Mouse (Mus musculus) left cerebral cortex, adult 2 months (tissue): Measurements from ENCODE around the gene Dgkh. TPM values are rescaled to one million over a fixed set of nuclear protein-coding genes. Genes with fewer than 3 reads are reported as not detected.

Experiments
- DNase-seq, 2 experiments: peaks; one replicate each; pipeline ENCODE4 v3.0.0; 2021 to 2022; ENCODE audit warnings: low spot score in 2 of 2, mixed read lengths in 1 of 2; ENCODE audit errors: extremely low spot score in 1 of 2
- H3K27ac ChIP-seq: fragments of 200-600 bp; 2 replicates; pipeline ENCODE4 v1.8.1; 2022
- H3K4me3 ChIP-seq: fragments of 200-600 bp; 2 replicates; pipeline ENCODE4 v1.8.1; 2022
- CTCF ChIP-seq: fragments of 200-600 bp; IDR thresholded peaks from 2 replicates; pipeline ENCODE4 v1.8.1; 2022; ENCODE audit warnings: antibody characterized with exemption, mild to moderate bottlenecking, moderate library complexity
- intact Hi-C: fragments of 180-260 bp; cut with DNase I; formaldehyde crosslinking; loops from one replicate; pipeline ENCODE4 v1.15.1; 2025
- total RNA-seq, 2 experiments: library from RNA; stranded (reverse); gene quantifications; 2 replicates each; pipeline ENCODE4 v1.2.3; 2021

Gene Dgkh
- total RNA-seq, 2 experiments from 2014 or later: 77.3 to 77.8 TPM

DNA sequence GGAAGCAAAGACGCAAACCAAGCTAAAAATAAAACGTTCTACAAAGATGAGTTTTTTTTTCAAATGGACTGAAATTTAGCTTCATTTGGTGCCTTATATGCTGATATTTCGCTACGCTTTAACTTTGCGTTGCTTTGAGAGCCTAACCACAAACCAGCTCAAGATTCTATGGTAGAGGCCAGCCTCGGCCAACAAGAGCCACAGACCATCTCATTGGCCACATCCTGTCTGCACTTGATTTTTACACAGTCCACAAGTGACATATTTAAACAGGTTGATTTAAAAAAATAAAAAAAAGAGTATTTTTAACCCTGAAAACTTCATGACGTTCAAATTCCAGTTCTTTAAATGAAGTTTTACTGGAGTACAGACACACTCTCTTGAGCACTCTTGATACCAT, 16.5 kb downstream of the Dgkh start:
- Histone ChIP-seq H3K4me3 (no peak overlapping the region), H3K27ac (no peak overlapping the region)
- intact Hi-C loops: no loop called here
- no peak for DNase-seq
- TF ChIP-seq CTCF: no peak

DNA sequence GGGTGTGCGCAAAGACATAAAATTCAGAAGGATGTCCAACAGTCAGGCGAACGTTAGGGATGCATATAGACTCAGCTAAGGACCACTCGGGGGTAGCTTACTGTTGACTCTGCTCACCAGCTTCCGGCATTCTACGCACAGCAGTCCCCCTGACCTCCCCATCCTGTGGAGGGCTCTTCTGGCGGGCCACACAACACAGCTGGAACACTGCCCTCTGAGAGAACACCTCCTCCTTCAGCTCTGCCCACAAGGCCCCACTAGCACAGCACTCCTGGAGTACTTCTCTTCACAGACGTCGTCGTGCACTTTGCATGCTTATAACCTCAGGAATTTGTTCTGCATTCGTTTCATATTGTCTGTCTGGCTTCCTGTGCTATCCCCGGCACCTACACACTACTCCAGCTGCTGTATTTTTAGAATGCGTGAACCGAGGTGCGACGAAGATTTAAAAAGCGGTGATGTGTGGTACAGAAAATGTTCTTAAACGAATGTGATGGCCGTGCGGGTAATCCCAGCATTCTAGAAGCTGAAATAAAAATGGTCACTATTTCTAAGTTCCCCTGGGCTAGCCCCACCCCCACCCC, 19.9 kb downstream of the Dgkh start:
- intact Hi-C loops: loop anchor here (5.0 kb wide), 1 partner anchor 35 kb away; no protein-coding TSS in a partner anchor
- no peak for TF ChIP-seq CTCF
- Histone ChIP-seq H3K4me3 (no peak overlapping the region), H3K27ac (no peak overlapping the region)
- peak in 1 of 2 experiments; percentile 46 for DNase-seq

DNA sequence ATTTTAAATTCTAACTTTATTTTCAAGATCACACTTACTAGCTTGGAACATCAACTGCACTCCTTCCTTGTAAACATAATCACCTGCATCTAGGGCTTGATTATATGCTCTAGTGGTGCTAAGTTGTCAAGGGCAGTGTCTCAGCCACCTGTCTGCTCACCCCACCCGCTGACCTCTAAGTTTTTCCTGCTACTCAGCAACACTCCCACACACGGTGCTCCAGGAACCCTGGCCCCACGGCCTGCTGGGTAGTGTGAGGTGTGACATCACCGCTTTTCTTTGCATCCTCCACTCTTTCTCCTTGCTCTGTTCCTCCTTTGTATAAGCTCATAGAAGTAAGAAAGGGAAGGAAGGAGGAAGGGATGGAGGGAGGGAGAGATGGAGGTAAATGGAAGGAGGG, 21.9 kb downstream of the Dgkh start:
- Histone ChIP-seq H3K27ac (no peak overlapping the region), H3K4me3 (no peak overlapping the region)
- intact Hi-C loops: loop anchor here (5.0 kb wide), 1 partner anchor 33 kb away; no protein-coding TSS in a partner anchor
- no peak for DNase-seq
- no peak for TF ChIP-seq CTCF

DNA sequence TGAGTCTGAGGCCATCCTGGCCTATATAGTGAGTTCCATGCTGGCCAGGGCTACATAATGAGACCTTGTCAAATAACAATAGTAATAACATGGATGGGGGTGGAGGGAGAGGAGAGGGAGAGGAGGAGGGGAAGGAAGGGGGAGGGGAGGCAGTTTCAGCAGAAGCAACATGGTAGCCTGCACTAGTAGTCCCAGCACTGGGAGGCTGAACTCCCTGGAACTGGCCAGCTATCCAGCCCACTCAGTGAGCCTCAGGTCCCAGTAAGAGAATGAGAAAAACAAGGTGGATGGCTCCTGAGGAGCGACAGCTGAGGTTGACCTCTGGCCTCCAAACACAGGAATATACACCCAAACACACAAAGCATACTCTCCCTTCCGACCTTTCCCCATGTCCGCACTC, 27.0 kb downstream of the Dgkh start:
- Histone ChIP-seq H3K27ac (no peak overlapping the region), H3K4me3 (no peak overlapping the region)
- TF ChIP-seq CTCF: no peak
- intact Hi-C loops: no loop called here
- DNase-seq: no peak

DNA sequence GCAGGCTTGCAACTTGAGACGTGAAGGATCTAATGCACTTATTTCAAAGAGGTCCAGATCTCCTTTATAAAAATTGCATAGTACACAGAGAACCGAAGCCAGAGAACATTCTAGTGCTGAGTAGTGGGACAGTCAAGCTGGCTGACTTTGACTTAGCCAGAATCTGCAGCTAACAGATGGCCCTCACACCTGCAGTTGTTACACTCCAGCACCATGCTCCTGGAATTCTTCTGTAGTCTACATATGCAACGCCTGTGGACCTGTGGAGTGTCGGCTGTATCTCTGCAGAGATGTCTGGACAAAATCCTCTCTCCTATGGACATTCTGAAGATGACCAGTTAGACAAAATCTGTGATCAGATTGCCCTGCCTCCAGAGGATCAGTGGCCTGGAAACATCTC, 28.6 kb downstream of the Dgkh start:
- no peak overlapping the region for H3K4me3 ChIP-seq
- intact Hi-C loops: no loop called here
- no peak for TF ChIP-seq CTCF
- no peak overlapping the region for H3K27ac ChIP-seq
- DNase-seq: no peak

DNA sequence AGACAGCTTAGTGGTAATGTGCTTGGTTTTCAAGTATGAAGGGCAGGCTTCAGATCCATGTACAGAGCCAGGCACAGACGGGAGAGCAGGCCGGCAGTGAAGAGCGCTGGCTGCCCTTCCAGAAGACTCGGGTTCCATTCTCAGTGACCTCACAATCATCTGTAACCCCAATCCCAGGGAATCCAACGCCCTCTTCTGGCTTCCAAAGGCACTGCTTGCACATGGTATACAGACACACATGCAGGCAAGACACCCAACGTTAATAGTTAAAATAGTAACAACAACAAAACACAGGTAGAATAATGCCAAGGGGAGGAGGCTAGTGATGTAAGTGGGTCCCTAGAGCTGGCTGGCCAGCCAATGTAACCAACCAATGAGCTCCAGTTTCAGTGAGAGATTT, 29.2 kb downstream of the Dgkh start:
- intact Hi-C loops: no loop called here
- no peak; the same call in 1 of the 2 replicates for TF ChIP-seq CTCF
- no peak overlapping the region for H3K4me3 ChIP-seq
- no peak overlapping the region for H3K27ac ChIP-seq
- no peak for DNase-seq

DNA sequence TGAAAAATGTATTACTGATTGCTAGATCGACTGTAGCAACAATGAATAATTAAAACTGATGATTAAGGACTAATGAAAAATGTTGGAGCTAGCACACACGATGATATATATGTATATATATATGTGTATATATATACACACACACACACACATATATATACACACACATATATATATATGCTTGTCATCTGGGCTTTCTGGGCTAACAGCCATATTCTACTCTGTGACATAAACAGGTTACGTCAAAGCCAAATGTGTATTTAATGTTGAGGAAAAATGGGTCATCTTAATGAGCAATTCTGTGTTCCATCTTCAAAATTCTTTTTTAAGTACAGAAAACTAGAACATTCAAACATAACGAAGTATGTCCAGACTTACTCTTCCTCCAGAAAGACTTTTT, 30.5 kb downstream of the Dgkh start:
- Histone ChIP-seq H3K4me3 (no peak overlapping the region), H3K27ac (no peak overlapping the region; the same call in 1 of the 2 replicates)
- intact Hi-C loops: no loop called here
- no peak for DNase-seq
- no peak for TF ChIP-seq CTCF

DNA sequence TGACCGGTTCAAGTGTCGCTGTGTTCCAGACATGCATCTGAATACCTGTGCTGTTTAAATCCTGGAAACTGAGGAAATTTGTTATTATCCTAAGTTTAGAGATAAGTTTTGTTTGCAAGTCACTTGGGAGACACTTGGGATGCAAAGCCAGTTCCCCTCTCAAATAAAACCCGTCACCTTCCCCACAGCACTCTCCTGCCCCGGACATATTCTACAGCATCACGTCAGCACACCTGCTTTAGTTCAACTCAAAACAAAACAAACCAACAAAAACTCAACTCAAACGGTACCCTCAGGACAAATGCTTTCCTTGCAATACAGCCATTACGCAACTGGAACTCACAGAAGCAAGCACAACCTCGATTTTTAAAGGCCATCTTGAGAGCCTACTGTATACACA, 31.1 kb downstream of the Dgkh start:
- DNase-seq: no peak
- intact Hi-C loops: no loop called here
- peak overlapping the region; percentile 28; the same call in 1 of the 2 replicates for H3K27ac ChIP-seq
- H3K4me3 ChIP-seq: no peak overlapping the region
- TF ChIP-seq CTCF: no peak

DNA sequence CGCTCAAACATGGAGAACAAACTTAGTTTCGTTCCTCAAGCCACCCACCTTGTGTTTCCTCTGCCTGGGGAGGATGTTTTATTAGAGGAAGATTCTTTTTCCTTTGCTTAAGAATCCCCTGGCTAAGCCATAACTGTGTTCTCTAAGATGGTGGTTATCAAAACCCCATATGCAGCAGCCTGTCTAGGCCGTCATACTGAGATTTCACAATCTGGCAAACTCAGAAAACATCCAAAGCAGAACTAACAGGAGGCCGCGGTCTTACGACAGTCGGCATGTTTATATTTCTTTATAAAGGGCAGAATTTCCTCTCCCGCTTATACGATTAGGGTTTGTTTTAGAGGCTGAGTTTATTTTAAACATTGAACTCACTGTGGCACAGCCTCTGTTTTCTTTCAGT, 31.5 kb downstream of the Dgkh start:
- Histone ChIP-seq H3K27ac (peak overlapping the region; percentile 32; the same call in 1 of the 2 replicates), H3K4me3 (no peak overlapping the region)
- no peak for DNase-seq
- intact Hi-C loops: no loop called here
- TF ChIP-seq CTCF: no peak

DNA sequence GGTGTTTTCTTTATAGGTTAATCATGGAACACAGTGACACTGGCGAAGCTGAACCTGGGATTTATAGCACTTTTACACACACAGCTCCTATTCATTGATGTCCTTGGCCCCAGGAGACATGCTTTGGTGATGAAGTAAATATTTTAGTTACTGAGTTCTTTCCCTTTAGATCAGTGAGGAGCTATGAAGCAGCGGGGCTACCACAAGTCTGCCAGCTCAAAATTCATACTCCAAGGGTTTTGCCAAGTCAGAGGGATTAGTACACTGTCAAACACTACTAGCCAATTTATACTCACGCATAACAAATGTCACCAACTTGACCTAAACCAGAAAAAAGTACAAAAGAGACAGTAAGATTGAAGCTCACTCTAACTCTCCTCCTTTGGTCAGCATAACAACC, 32.9 kb downstream of the Dgkh start:
- Histone ChIP-seq H3K27ac (no peak overlapping the region), H3K4me3 (no peak overlapping the region)
- no peak for DNase-seq
- intact Hi-C loops: loop anchor here (2.0 kb wide), 1 partner anchor 21 kb away; no protein-coding TSS in a partner anchor
- TF ChIP-seq CTCF: no peak

DNA sequence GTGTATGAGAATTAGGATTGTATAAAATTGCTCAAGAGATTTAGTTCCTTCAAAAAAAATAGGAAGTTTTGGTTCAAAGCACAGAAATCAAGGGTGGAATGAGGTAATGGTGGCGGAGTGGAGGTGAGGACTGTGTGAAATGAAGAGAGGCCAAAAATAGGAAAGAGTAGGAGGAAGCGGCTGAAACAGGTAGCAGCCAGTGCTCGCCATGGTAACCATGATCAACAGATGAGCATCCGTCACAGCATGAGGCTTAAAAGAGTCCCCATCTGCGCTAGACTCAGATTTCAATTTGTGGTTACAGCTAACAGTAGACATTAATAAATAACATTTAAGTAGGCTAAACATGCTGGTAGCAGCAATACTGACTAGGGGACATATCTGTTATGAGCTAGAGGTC, 33.4 kb downstream of the Dgkh start:
- TF ChIP-seq CTCF: no peak
- intact Hi-C loops: loop anchor here (2.0 kb wide), 1 partner anchor 20 kb away; no protein-coding TSS in a partner anchor
- DNase-seq: peak in 1 of 2 experiments; percentile 41
- Histone ChIP-seq H3K27ac (no peak overlapping the region), H3K4me3 (no peak overlapping the region)

DNA sequence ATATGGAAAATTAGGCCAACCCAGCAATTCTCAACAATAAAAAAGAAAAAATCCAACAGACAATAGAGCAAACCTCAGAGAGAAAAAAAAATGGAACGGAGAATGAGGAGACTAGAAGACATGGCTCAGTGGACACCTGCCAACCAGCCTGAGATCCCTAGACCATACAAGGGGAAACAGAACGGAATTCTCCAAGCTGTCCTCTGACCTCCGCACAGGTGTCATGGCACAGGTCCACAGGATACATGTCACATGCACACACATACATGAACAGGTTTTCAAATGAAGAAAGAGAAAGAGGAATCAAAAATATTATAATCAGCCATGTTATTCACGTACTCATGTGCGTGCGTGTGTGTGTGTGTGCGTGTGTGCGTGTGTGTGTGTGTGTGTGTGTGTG, 38.5 kb downstream of the Dgkh start:
- intact Hi-C loops: no loop called here
- H3K27ac ChIP-seq: no peak overlapping the region
- no peak for TF ChIP-seq CTCF
- DNase-seq: no peak
- H3K4me3 ChIP-seq: no peak overlapping the region

DNA sequence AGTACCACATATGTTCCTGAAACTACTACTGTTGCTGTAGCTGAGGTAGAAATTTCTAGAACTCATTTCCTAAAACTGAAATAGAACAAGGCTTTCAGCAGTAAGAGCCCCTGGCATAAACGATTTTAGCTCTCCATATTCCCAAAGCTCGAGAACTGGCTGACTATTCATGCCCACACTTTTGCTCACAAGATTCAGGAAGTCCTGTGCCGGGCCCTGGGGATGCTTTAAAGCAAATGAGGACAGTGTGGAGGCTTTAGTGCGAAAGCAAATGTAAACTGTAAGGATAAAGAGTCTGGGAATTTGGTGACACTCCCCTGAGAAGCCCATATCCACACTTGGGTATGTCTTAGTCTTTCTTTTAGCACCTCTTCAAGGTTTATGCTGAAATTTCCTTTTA, 40.0 kb downstream of the Dgkh start:
- no peak for TF ChIP-seq CTCF
- no peak overlapping the region for H3K4me3 ChIP-seq
- intact Hi-C loops: no loop called here
- 0 out of 2 replicates have a peak overlapping the region, but pooled peaks have one; percentile 44 for H3K27ac ChIP-seq
- no peak for DNase-seq
